Mouse (Mus musculus) bone marrow macrophage, adult 2 months (primary cell): Measurements from ENCODE around the gene Camkk1.

ENCODE experiments used
- CTCF ChIP-seq: IDR thresholded peaks from 2 replicates; pipeline ENCODE4 v1.5.1; 2012; ENCODE audit warnings: low read depth, mild to moderate bottlenecking, low read length, moderate library complexity
- POLR2A ChIP-seq: IDR thresholded peaks from 2 replicates; pipeline ENCODE4 v1.6.1; 2012; ENCODE audit warnings: mild to moderate bottlenecking, low read depth, low read length, borderline replicate concordance

DNA sequence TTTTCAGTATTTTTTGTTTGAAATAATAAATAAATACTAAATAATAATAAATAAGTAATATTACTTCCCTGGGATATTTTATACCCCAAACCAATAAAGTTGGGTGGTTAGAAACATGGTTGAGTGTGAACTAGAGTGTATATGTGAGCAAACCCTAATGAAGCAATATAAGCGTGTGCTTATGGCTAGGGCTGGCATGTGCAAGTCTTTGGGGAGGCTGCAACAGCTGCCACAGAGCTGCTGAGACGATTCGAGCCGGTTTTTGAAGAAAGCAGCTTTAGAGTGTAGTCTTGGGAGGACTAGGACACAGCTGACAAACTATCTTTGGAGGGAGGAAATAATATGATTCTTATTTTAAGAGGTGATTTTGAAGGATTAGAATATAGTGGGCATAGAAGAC is 57.5 kb downstream of the Camkk1 start:
- TF ChIP-seq POLR2A (no peak), CTCF (no peak)
